Mouse (Mus musculus) urinary bladder, adult 2 months (tissue): ENCODE results near the gene Cox8c. TPM values are rescaled to one million over a fixed set of nuclear protein-coding genes. Genes with fewer than 3 reads are reported as not detected.

Experiments used
- DNase-seq: peaks from one replicate; pipeline ENCODE4 v3.0.0; 2022; ENCODE audit warnings: low spot score
- polyA plus RNA-seq: library from polyadenylated mRNA; depleted of rRNA; stranded (reverse); fragments of >200 nt; gene quantifications from 2 replicates; pipeline ENCODE4 v1.2.3, GENCODE M21; 2012; rRNA removed

Gene Cox8c
- not detected in 2 replicates for polyA plus RNA-seq

- DNase-seq, result no peak
Observed at GRCm38 (mm10) chr12:102899091-102899490, at the start of gene Cox8c. Gene Cox8c (plus strand): TSS chr12:102899316.

- no peak for DNase-seq
Observed at GRCm38 (mm10) chr12:102860806-102861205, 38.3 kb upstream of the Cox8c start.

- no peak for DNase-seq
Observed at GRCm38 (mm10) chr12:102869802-102870201, 29.3 kb upstream of the Cox8c start.

GRCm38 (mm10) chr12:102870527-102870926 is 28.6 kb upstream of the Cox8c start:
- no peak for DNase-seq

- DNase-seq, result no peak
Observed at GRCm38 (mm10) chr12:102877301-102878030, 21.6 kb upstream of the Cox8c start.

- peak; percentile 95 for DNase-seq
Observed at GRCm38 (mm10) chr12:102878031-102878823, 20.9 kb upstream of the Cox8c start, which contains the start of gene Btbd7. Gene Btbd7 (minus strand): TSS chr12:102878471.

- no peak for DNase-seq
Observed at GRCm38 (mm10) chr12:102878901-102879300, 20.2 kb upstream of the Cox8c start.

GRCm38 (mm10) chr12:102885735-102886134 is 13.4 kb upstream of the Cox8c start:
- DNase-seq, result no peak

- DNase-seq, result no peak
Observed at GRCm38 (mm10) chr12:102887366-102887765, 11.8 kb upstream of the Cox8c start.

- no peak for DNase-seq
Observed at GRCm38 (mm10) chr12:102888568-102888967, 10.5 kb upstream of the Cox8c start.

GRCm38 (mm10) chr12:102908191-102908590 is 9.1 kb downstream of the Cox8c start:
- DNase-seq, result no peak

- DNase-seq, result no peak
Observed at GRCm38 (mm10) chr12:102916073-102916472, 17.0 kb downstream of the Cox8c start.

GRCm38 (mm10) chr12:102929764-102930163 is 30.6 kb downstream of the Cox8c start:
- no peak for DNase-seq

GRCm38 (mm10) chr12:102930335-102930734 is 31.2 kb downstream of the Cox8c start:
- no peak for DNase-seq

GRCm38 (mm10) chr12:102930789-102931188 is 31.7 kb downstream of the Cox8c start:
- no peak for DNase-seq

GRCm38 (mm10) chr12:102935892-102936291 is 36.8 kb downstream of the Cox8c start:
- DNase-seq, result no peak

GRCm38 (mm10) chr12:102945571-102945970 is 46.5 kb downstream of the Cox8c start:
- DNase-seq, result no peak

GRCm38 (mm10) chr12:102947826-102948225 is 48.7 kb downstream of the Cox8c start:
- DNase-seq, result no peak

- DNase-seq, result no peak
Observed at GRCm38 (mm10) chr12:102948778-102949394, 49.8 kb downstream of the Cox8c start, which contains the start of gene Unc79. Gene Unc79 (plus strand): TSS chr12:102948859.

- DNase-seq, result no peak
Observed at GRCm38 (mm10) chr12:102949395-102950208, 50.5 kb downstream of the Cox8c start.
